Mouse (Mus musculus): ENCODE data around the gene Gng3.
A peak's percentile ranks its signal among the peaks of the same experiment; 100 is the strongest.

The Gng3 gene

DNA sequence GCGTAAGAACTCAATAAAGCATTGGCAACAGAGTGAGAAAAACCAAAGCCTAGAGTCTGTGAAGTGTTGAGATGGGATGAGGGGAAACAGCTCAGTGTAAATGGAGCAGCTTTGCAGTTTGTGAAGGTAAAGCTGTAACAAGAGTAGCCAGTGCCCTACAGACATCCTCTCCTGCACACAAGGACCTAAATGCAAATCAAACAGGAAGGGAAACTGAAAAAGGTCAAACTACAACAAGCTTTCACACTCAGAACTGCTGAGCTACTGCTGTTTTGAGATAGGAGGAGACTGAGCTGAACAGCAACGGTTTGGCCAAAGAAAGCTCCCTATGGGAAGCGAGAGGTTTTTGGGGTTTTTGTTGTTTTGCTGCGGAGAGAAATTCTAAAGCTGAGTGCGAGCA lies 32.2 kb downstream of the Gng3 start:
- DNase-seq (ENCODE audit: inconsistent ontology term), result no peak

DNA sequence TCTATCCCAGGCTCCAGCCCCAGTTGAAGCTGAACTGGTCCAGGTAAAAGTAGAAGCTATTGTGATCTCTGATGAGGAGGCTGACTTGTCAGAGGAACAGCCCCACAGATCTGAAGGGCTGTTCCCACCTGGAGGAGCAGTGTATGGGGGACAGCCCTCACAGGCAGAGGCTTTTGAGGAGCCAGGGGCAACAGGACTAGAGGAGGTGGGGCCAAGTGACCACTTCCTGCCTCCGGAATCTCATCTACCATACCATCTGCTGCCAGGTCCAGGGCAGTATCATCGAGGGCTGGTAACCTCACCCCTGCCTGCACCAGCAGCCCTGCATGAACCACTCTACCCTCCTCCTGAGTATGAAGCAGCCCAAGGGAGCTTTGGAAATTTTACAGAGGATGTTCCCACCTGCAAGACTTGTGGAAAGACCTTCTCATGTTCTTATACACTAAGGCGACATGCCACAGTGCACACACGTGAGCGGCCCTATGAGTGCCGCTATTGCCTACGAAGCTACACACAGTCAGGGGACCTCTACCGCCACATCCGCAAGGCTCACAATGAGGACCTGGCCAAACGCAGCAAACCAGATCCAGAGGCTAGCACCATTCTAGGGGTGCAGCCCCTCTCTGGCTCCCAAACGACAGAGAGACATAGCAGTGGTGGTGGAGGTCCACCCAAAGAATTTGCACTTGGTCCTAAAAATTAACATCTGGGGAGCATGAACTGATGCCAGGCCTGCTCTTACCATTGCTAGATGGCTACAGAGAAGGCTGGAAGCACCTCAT lies 34.9 kb downstream of the Gng3 start:
- DNase-seq (ENCODE audit: inconsistent ontology term), result no peak

DNA sequence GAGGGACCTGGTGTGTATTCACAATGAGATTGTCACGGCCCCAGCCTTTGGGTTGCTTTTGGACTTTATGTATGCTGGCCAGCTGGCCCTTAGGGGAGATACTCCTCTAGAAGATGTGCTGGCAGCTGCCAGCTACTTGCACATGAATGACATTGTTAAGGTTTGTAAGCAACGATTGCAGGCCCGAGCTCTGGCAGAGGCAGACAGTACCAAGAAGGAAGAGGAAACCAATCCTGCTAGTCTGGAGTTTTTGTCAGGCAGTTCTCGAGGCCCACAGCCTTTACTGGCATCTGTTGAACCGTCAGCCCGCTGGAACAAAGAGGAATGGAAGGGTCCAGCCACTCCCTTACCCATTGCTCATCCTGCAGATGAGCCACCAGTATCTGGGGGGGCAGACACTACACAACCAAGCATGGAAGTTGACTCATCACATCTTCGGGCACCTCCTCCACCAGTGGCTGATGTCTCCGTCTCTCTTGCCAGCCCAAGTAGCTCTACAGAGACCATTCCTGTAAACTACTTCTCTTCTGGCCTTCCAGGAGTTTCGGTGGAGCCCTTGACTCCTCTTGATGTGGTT lies 35.7 kb downstream of the Gng3 start:
- DNase-seq (ENCODE audit: inconsistent ontology term), result no peak

DNA sequence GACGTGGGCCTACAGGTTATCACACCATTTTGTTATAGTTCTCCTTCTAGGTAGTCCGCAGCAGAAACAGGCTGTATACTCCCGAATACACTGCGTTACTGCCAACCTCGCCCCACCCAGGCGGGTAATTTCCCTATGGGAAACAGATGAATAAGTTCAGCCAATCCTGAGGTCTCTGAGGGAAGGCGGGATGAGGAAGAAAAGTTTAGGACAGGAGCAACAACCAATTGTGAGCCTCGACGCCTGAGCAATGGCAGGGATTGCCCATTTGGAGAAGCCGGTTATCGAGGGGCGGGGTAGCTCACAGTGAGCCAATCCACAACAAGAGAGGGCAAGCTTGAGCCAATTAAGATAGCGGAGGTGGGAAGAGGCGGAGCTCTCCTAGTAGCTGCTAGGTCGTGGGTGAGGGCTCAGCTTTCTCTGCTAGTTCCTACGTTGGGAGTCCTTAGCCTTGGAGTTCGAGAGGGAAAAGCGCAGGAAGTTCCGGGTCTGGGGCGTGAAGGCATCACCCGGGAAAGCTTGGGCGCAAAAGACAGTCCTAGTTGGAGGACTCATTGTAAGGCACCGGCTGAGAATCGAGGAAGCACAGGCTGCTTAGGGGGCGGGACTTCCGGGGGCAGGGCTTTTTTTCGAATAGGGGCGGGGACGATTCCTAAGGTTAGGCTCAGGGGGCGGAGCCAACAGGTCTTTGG lies 36.7 kb downstream of the Gng3 start, which contains the start of gene Zbtb3:
Gene Zbtb3 (plus strand): TSS at position 426 of the 692 bp plus-strand sequence.
- DNase-seq (ENCODE audit: inconsistent ontology term), result peak; percentile 98

DNA sequence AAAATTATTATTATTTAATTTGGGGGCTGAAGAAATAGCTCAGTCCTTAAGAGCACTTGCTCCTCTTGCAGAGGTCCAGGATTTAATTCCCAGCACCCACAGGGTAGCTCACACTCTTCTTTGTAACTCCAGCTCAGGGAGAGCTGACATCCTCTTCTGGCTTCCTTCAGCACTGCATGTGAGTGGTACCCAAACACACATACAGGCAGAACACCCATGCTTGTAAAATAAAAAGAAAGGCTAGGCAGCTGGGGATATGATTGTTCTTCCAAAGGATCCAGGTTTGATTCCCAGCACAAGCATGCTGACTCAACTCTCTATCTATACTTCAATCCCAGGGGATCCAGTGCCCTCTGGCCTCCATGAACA lies 40.1 kb downstream of the Gng3 start:
- DNase-seq (ENCODE audit: inconsistent ontology term), result no peak

DNA sequence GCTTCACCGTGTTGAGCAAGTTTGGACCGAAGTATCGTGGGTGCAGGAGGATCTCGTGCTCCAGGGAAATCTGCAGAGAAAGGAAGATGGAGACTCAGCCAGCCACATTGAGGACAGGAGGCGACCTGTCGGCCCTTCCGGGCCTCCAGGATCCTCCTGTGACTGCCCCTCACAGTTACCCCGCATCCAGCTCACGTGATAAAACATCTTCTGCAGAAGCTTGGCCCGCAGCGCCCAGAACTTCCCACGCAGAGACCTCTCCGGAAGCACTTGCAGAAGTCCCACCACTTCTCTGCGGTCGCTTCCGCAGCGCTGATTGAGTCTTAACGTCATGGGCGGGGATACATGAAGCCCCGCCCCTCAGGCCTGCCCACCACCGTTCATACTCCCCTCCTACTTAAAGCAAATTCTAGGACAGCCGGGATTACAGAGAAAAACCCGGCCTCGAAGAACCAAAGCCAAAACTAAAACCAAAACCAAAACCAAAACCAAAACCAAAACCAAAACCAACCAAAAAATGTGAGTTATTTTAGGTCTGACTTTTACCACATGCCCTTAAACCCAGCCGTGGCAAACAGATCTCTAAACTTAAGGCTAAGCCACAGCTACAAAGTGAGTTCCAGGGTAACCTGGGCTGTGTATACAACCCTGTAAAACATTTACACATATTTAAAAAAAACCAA lies 40.6 kb downstream of the Gng3 start, which contains the start of gene Polr2g:
Gene Polr2g (minus strand): TSS at position 314 of the 683 bp plus-strand sequence.
- DNase-seq (ENCODE audit: inconsistent ontology term), result peak; percentile 96

DNA sequence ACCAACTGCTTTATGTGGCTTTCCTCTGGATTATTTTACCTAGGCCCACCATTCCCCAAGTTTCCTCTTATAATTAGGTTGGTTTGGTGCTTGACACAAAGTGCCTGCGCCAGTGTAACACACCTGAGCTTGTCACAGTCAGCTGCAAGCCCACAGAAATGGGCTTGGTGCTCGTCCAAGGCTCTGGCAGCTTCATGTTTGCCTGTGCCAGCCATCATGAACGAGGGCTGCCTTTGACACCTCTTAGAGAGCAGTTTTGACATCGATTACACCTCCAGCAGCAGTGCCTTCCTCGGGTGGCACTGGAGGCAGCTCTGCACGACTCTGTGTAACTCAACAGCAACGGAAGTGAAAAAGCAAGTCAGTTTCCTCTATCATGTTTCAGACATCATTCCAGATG lies 48.8 kb downstream of the Gng3 start:
- DNase-seq (ENCODE audit: inconsistent ontology term), result no peak

DNA sequence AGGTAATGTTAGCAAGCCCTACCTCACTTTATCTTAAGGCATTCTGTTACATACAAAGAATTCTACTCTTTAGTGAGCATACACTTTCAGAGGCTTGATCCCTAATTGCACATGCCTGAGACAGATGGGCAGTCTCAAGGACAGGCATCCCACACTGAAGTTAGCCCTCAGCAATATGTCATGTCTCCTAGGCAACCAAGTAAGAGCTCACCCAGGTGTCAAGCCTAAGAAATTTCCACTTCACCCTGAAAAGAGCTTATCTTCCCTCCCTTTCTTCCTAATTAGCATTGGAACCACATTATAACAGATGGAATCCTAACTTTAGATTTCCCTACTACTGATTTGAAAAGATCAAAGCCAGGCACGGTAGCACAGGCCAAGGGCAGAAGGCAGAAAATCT lies 49.8 kb downstream of the Gng3 start:
- DNase-seq (ENCODE audit: inconsistent ontology term), result no peak

DNA sequence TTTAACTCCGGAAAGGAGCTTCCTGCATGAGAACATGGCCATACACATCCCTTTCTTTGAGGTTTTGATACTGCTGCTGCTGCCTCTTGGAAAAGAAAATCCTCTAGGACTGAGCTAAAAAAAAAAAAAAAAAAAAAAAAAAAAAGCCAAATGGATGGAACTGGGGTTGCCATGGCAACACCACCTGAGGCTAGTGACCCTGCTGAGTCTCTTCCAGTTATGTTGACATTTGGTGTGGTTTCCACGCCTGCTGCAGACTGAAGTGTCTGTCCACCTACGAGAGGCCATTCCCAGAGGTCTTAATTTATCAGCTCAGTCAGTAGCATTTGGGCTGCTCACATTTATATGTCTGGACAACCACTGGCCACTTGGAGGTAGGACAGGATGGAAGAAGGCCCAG lies 50.5 kb downstream of the Gng3 start:
- DNase-seq (ENCODE audit: inconsistent ontology term), result no peak
